Mouse (Mus musculus): ENCODE measurements at regions not wholly inside any gene's neighbourhood (a gene's known extent, or its start where the extent isn't known, plus 50 kb on each side); places are given as distances from the start of the nearest gene placed in this dataset.
A peak's percentile ranks its signal among the peaks of the same experiment; 100 is the strongest.
"Not testable (repeated sequence)": the region's sequence is repeated elsewhere in the genome, so short reads cannot be mapped to it uniquely, and the experiment has no call there.

DNA sequence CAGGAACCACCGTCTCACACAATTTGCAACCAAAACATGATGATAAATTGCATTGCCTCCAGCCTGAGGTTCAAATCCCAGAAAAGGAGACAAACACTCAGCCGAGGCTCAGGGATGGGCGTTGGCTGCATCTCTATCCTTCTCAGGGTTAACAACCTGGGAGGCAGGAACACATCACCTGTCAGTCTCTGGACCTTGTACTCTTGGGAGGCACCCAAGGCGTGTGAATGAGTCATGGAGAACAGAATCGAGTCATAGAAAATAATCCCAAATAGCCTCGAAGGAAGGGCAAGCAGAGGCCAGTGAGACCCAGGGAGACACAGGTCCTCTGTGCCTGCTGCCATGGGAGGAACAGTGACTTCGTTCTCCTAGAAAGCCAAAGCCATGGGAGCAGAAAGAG, 121.0 kb upstream of the Lnx1 start:
- no peak for DNase-seq

DNA sequence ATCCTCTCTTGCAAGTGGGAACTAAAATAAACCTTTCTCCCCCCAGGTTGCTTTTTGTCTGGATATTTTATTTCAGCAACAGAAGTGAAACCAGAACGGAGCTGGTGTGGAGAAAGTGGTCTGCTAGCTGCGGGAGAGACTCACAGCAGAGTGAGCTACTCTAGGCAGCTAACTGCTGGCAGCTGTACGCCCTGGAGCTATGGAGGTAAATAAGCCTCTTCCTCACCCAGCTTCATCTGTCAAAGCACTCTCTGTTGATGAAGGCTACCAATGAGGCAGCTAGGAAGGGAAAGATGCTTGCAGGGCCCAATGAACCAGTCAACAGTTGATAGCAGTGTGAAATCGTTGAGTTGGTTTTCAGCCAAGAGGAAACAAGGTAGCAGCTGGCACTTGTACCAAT, 119.3 kb upstream of the Lnx1 start:
- no peak for DNase-seq

DNA sequence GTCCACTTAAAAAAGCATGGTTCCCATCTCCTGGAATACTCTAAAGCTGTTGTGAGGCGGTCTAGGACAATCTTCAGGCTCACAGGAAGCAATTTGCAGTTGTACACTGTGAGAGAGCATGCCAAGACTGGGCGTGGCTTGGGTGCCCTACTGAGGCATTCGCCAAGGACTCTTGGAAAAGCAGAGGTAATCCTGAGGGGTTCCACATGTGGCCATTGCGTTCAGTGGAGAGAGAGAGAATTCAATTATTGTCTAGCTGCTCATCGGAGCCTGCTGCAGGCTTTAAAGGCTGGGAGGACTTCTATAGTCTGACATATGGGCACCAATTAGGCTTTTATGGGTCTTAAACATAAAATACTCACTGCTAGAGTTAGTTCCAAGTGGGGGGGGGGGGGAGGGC, 113.8 kb upstream of the Lnx1 start:
- DNase-seq = no peak

DNA sequence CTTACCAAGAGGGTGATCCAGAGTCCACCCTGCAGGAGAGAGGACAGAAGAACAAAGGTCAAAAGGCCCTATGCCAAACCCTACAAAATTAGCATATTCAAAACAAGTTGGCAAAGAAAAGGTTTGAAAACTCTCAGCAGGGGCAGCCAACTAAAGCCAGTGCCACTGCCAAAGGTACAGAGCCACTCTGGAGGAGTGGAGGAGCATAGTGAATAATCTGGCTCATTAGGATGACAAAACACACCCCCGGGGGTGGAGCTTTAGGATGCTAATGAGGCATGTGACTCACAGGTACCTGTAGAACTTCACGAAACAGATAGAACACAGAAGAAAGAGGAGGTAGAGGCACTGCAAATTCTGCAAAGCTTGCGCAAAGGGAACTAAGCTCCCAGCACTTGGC, 110.7 kb upstream of the Lnx1 start:
- no peak for DNase-seq

DNA sequence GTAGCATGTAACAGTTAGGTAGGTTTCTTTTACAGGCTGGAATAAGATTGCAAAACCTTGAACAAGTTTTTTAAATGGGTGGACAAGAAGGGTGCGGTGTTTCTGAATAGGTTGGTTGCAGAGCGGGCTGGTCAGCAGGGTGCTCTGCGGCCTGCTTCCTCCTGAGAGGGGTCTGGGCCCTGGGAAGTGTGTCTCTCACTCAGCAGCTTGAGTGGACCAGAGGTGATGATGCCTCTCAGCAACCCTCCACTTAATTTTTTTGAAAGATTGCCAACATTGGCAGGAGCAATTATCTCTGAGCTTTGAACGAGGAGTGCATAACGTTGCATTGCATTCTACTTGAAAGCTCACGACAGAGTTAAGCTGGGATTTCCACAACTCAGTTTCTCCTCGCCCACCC, 108.3 kb upstream of the Lnx1 start:
- DNase-seq = no peak

DNA sequence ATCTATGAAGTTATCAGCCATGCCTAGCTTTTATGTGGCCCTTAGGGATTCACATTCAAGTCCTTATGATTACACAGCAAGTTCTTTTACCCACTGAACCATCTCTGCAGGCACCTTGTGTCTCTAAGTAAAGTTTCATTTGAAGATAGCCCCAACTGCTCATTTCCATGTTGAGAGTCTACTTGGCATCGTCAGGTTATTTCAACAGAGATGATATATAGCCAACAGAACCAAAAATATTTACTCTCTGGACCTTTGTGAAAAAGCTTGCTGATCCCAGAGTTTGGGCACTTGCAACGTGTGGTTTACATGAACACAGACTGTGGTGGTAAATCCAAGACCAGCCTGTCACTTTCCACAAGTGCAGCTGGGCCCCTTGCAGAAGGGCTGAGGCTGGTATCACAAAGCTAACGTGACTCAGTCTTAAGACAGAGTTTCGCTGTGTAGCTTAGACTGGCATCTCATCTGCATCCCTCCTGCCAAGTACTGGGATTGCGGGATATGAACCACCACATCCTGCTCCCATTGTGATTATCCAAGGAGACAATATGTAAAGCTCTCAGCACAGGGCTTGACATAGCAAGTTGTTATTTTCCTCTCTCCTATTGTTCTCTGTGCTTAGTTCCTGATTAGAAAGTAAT, 105.0 kb upstream of the Lnx1 start:
- DNase-seq = no peak

DNA sequence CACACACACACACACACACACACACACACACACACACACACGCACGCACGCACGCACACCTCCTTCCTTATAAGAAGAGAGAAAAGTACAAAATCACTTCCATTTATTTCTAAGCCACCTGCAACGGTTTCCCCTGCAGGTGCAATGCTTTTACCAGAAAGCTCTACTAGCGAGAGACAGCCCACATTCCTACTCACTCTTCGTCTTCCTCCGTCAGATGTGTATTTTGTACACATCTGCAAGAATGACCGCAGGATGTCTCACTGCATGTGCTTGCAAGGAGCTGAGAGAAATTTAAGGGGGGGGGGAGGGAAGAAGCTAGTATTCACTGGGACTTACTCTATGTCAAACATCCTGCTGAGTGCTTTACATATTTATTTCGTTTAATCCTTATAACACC, 99.2 kb upstream of the Lnx1 start:
- no peak for DNase-seq

DNA sequence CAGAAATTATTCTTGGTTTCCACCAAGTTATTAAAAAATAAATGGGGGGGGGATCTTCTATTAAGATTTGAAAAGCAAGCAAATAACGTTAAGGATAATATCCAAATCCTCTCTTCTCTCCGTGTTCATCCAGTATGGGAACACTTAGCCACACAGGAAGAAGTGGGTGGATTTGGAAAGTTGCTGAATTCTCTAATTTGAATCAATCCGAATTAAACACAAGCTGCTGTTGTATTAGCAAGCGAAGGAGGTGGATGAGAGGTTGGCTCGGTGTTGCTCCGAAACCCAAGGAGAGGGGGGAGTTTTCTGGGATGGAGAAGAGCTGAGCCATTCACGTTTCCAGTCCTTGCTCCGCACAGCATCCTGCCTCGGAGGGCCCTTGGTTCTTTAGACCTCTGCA, 97.6 kb upstream of the Lnx1 start:
- peak; percentile 50 for DNase-seq

DNA sequence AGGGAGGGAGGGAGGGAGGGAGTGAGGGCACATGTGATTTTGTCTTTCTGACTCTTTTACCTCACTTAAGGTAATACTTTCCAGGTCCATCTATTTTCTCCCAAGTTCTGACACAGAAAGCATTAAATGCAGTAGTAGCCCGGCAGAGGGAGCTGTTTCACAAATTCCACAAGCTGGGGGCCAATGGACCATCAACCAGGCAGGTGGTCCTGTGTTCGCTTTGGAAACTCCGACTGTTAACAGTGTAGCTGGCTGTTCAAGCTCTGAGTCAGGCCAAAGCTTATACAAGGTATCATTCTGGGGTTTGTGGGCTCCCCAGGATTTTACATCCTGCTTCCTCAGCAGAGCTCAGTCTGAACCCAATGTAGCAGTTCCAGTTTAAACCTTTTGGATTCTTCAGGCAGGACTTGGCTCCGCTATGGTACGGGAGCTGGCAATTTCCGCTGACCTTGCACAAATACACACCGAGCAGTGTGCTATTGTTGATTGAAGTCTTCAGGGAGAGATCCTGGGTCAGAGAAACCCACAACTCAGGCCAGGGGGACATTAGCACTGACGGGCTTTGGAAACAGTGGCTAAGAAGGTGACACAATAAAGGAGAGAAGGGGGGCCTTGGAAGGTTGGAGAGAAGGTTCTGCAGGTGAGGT, 93.8 kb upstream of the Lnx1 start:
- no peak for DNase-seq

DNA sequence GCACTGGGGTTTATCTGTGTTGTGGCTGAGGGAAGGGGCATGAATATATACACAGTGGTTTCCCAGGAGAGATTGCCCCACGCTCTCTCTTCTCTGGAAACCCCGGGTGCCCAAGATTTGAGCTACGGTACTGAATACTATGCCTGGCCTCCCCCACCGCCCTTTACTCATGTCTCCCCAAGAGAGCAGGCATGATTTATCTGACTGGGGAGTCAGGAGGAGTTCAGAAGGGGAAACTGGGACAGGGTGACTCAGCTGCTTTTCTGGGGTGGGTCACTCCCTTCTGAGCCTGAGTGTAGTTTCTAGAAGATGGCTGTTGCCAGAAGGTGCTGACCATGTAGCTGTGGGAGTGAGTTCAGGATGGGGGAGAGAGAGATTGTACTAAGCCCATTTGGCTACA, 92.0 kb upstream of the Lnx1 start:
- no peak for DNase-seq

DNA sequence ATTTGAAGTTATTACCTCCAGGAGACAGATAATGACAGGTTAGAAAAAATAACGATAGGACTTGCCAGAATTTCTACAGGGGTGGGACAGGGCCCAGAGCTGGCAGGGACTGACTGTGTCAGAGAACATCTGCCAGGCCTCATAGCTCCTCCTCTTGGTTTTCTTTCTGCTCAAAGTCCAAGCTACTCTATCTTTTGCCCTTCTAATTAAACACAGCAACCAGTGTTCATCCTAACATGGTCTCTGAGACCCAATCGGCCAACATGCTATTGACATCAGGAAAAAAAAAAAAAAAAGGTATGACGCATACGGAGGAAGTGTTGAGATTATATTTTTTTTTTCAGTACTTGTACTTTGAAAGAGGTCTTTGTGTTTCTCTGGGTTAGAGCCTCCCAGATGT, 90.7 kb upstream of the Lnx1 start:
- no peak for DNase-seq

DNA sequence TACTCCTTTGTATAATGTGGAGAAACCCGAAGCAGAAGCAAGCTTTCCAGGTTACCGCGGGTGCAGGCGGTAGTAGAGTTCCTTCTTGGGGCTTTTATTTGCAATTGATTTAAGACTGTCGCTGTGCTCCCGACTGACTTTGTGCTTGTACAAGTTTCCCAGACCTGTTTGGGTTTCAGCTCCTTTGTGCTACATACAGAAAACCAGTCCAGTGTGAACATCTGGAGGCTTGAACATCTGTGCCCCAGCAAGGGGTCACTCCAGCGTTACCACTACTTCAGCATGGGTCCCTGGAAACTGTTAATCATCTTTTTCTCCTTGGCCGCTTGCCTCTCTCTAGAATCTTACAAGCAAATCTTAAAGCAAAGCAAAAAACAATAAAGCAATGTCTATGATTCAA, 90.2 kb upstream of the Lnx1 start:
- DNase-seq = no peak

DNA sequence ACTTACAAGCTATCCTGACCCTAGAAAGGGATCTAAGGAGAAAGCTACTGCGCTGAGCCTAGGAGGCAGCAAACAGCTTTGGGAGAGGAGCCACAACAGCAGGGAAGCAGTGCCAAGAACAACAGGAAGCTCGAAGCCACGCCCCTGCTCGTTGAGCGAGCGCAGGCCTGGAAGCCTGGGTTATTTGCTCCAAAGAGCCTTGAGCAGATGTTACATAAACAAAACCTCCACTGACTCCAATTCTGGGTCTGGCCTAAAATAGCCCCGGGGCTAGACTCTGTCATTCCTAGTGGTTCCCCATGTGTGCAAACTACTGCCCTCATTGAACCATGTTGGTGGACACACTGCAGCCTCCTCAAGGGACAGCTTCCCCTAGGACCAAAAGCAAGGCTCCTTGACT, 89.6 kb upstream of the Lnx1 start:
- peak; percentile 41 for DNase-seq

DNA sequence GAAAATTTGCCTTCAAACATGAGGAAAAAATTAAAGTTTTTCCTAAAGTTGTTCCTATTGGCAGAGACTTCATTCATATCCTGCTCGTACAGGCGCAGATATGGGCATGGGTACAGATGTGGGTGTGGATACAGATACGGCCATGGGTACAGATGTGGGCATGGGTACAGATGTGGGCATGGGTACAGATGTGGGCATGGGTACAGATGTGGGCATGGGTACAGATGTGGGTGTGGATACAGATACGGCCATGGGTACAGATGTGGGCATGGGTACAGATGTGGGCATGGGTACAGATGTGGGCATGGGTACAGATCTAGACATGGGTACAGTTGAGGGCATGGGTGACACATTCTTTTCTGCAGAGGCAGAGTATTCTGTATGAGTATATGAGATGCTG, 87.8 kb upstream of the Lnx1 start:
- DNase-seq = not testable (repeated sequence)

DNA sequence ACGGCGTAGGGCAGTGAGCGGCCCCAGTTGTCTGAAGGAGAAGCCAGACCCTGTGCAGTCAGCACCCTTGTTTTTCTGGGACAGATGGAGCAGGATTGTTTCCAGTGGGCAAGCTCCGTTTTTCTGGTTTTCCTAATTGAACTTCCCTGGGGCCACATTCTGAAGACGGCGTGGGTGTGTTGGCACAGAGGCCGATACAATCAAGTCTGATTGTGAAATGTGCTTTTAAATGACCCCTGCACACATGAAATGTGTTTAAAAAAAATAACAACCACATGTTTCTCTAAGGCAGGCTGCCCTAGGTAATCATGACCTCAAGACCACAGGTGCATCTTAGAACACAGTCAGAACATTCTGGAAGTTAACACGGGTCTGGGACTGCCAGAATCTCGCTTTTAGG, 81.2 kb upstream of the Lnx1 start:
- no peak for DNase-seq

DNA sequence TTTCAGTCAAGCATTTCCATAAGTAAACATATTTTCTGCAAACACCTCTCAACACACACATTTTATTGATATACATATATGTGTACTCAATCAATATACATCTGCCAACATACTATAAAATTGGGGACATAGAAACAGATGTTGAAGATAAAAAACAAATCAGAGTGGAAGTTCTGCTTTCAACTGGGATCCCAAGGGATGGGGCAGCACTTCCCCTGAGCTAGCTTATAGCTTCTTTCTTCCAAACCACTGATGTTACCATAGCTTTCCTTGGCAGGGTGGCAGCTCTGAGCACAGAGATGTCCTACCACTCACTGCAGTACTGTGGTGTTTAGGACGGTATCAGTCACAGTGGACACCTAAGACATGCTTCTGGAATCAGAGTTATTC, 75.4 kb upstream of the Lnx1 start:
- DNase-seq = no peak

DNA sequence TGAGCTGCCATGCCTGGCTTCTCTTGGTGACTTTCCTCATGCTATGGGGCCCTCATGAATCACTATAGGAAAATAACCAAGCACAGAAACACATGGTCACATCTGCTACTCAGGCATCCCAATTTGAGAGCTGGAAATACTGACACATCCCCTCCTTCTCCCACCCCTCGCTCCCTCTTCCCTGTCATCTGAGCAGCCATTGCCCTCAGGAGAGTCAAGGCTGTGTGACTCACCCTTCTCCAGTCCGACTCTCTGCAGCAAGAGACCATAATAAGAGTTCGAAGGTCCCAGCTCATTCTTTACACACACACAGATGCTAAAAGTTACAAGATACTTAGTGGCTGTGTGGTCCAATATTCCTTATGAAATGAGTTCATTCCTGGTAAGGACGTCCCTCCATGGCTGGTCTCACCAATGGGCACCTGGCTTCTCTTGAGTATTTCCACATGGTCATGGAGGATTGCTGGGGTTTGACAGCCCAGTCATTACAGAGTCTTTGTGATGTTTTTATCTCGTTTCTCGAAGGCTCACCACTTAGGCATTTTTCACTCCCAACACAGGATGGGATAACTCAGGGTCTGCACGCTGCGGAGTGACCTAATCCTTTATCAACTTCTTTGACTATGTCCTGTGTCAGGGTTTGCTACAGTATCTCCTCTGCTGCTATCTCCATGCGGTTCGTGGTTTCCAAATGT, 74.8 kb upstream of the Lnx1 start:
- no peak for DNase-seq

DNA sequence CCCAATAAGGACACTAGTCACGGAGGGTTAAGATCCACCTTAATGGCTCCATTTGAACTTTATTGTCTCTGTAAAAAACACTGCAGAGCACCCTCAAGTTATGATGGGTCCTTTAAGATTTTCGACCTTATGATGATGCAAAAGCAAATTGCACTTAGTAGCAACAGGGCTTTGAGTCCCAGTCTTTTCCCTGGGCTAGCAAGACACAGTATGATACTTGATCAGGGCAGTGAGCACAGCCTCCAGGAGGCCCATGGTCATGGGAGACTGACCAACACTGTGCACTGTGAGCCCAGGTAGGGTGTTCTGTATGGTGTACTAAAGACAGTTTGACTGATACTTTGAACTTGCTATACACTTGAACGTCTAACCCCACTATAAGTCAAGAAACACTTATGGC, 73.4 kb upstream of the Lnx1 start:
- no peak for DNase-seq

DNA sequence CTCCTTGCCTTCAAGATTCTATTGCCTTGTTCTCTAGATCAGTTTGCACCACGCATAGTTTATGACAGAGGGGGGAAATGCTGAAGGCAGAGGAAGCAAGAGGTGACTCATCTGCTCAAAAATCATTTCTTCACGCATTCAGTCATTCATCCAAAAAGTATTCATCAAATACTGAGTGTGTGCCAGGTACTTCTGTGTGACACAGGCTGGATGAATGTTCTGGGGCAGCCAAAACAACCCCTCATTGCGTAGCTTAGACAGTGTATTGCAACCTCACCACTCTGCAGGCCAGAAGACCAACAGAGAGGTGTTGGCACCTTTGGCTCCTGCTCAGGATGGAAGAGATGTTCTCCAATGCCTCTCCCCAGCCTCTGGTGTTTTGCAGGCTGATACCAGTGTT, 72.9 kb upstream of the Lnx1 start:
- no peak for DNase-seq

DNA sequence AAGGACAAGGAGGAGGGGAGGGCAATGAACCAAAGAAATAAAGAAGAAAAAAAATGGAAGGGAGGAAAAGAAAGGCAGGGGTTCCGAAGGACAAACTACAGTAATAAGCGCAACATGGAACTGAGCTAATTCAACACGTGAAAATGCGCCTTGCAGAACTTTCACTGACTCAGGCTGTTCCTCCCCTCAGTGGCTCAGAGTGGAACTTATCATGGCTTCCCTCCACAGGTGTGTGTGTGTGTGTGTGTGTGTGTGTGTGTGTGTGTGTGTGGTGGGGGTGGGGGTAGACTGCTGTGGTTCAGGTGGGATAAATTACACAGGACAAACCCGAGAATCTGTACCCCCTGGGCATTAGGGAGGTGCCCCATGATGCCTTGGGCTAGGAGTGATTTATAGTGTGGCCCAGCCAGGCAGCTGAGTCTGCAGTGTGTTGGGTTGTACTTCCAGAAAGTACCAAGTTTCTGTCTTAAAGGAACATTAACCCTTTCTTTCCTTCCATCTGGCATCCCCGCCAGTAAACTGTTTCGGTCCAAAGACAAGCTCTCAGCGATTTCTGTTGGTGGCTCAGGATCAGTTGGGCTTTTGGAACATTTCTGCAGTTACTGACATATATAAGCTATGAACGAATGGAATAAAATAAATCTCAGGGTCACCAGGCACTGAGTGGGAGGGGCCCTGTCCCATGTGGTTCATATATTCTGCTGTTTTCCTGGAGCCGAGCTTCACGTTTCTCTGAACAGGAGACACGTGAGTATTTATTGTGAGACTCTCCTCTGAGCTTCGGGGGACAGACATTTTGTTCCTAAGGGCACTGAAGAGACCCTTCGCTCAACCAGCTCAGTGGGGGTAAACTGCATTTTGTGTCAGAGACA, 71.1 kb upstream of the Lnx1 start:
- no peak for DNase-seq

DNA sequence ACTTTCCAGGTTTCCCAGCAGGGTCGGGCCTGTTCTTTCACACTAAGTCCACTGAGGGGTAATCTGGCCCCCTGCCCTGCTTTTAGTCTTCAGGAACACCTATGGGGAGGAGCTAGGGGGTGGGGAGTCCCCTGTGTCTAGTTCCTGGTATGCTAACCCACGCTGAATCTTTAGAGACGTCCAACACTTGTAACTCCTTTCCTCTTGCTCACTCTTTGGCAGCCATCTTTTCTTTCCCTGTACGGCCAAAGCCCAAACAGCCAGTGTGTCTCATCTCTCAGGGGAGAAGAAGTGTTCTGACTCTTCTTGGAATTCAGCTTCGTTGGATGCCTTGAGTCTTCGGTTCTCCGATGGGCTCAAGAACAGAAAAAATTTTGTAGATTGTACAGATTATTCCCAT, 68.4 kb upstream of the Lnx1 start:
- no peak for DNase-seq

DNA sequence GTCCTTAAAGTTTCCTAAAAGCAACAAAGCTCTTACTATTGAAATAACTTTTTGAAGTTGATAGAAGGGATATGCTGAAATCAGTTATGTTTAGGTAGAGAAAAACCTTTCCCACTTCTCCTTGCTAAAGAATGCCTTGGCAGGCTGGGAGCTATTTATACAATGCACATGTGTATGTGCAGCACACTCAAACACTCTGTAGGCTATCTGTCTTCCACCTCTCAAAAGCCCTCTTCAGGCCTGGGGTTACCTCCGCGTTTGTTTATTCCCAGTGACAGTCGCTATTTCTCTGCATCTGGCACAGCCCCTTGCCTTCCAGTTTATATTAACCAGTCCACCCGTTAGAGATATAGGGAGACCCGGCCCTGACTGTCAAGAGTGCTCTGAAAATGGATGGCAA, 66.3 kb upstream of the Lnx1 start:
- DNase-seq = no peak

DNA sequence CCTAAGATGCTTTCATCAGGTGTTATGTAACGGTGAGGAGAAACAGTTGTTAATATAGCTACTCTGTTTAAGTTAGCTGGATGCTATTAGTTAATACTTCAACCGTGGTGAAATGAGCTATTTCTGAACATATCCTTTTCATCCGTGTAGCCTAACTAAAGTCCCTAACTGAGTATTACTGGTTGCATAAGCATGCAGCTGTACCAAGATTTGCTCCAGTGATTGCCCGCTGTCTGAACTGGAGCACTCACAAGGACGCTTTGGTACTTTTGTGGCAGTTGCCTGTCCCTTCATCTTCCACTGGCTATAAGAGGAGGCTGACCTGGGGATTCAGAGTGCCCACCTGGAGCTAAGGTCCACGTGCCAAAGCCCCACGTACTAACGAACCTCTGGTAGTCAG, 65.3 kb upstream of the Lnx1 start:
- DNase-seq = no peak

DNA sequence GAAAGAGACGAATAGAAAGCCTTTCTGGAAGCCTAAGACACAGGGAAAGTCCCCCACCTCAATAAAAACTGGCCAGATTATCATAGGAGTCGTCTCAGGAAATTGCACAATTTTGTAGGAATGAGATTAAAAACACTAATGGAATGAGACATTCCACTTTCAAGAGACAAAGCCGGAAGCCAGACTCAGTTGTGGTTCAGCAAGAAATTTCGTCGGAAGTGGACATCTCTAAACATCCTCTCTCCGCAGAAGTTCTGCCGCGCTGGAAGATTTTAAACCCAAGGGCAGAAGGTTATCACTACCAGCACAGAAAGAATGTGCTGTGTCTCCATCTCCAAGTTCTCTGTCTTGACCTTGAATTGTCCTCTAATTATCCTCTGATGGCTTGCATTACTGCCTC, 63.5 kb upstream of the Lnx1 start:
- DNase-seq = no peak

All from layer of hippocampus, adult 9-11 months (tissue).